Mouse (Mus musculus): ENCODE measurements at regions not wholly inside any gene's neighbourhood (a gene's known extent, or its start where the extent isn't known, plus 50 kb on each side); places are given as distances from the start of the nearest gene placed in this dataset.

DNA sequence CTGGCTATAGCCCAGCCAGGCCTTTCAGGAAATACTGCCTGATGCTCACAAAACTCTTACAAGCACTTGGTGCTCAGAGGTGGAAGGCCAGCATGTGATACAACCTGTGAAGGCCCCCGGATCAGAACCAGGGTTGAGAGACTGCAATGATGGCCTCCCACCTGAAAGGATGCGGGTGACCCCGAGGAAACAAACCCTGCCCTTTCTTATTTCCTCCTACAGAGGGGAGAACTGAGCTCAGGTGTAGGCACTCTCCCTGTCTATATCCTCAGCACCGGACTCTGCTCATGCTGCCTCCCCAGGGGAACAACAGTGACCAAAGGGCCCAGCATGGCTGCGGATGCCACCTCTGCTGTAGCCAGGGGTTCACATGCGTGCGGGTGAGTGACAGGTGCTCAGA lies 393.3 kb upstream of the Mgmt start:
- H3K27me3 ChIP-seq (ENCODE audit: control insufficient read depth, insufficient read depth, insufficient read length): no peaks in the 10 kb centered on the region
- TF ChIP-seq MYOD1 (IDR thresholded peaks at IDR 0.05; ENCODE audit: control insufficient read depth in 1 of 3, insufficient read length in 2 of 3, low read depth in 2 of 3): no peak
- TF ChIP-seq CEBPB (IDR thresholded peaks at IDR 0.05; ENCODE audit: insufficient read depth, poor library complexity, severe bottlenecking): no peak
- TF ChIP-seq E2F4 (IDR thresholded peaks at IDR 0.05; ENCODE audit: insufficient read depth): no peak
- no peak for TF ChIP-seq POLR2A (IDR thresholded peaks at IDR 0.05; ENCODE audit: insufficient read length, low read depth)
- TF ChIP-seq SRF (IDR thresholded peaks at IDR 0.05; ENCODE audit: control insufficient read depth, insufficient read length, low read depth): no peak
- no peak for TF ChIP-seq POLR2AphosphoS2 (IDR thresholded peaks at IDR 0.05; ENCODE audit: insufficient read length, low read depth)
- no peak for TF ChIP-seq USF1 (IDR thresholded peaks at IDR 0.05; ENCODE audit: low read depth)
- no peak for TF ChIP-seq REST (IDR thresholded peaks at IDR 0.05; ENCODE audit: insufficient read depth, insufficient read length)
- no peak overlapping the region for H3ac ChIP-seq (ENCODE audit: control insufficient read depth, insufficient read length)
- no peak overlapping the region for H3K4me3 ChIP-seq
- no peak overlapping the region for H3K4me2 ChIP-seq (ENCODE audit: low read depth)
- H3K36me3 ChIP-seq (ENCODE audit: control insufficient read depth, insufficient read depth): no peaks in the 10 kb centered on the region
- H3K79me2 ChIP-seq (ENCODE audit: control insufficient read depth, insufficient read depth): no peaks in the 10 kb centered on the region

DNA sequence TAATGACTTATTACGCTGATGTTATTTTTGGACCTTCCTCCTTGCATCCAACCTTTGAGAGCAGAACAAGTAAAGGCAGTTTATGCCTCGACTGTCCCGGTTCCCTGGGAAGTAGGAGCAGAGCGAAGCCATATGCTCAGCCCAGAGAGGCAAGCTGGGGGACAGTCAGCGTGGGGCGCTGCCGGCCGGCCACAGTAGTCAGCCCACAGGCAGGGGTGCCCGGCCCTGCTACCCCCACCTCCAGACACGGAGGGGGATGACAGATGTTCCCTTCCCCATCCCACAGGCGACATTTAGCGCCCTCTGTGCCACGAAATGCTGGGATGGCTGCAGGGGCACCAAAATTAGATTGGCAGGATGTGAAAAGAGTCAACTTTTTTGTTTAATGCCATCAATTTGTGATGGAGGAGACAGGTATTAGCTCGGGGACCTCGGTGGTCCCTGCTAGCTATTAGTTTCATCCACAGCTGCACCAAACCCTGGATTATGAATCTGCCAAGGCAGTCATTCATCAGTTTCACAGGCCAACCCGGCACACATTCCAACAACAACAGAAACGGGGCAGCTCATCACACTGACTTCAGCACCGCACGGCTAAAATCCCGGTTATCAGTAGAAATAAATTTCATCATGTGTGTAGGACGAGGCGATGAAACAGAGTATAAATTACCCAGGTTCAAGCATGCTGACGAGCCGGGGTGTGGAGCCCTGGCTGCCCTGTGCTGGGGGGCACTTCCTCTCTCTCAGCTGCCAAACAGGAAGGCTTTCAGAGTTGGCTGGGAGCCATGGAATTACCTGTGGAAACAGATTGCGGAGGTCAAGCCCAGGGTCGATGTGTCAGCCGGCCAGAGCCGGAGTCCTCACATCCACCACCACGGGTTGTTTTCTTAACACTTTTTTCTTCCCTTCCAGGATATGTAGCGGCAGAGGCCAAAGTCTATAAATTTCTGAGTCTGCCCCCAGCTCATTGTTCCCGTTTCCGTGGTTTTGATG lies 392.3 kb upstream of the Mgmt start:
- no peaks in the 10 kb centered on the region for H3K36me3 ChIP-seq (ENCODE audit: control insufficient read depth, insufficient read depth)
- no peak for TF ChIP-seq REST (IDR thresholded peaks at IDR 0.05; ENCODE audit: insufficient read depth, insufficient read length)
- no peak for TF ChIP-seq TCF3 (IDR thresholded peaks at IDR 0.05; ENCODE audit: insufficient read length, low read depth)
- TF ChIP-seq SRF (IDR thresholded peaks at IDR 0.05; ENCODE audit: control insufficient read depth, insufficient read length, low read depth): no peak
- no peak for TF ChIP-seq E2F4 (IDR thresholded peaks at IDR 0.05; ENCODE audit: insufficient read depth)
- no peak for TF ChIP-seq MAX (IDR thresholded peaks at IDR 0.05; ENCODE audit: low read depth)
- no peak for TF ChIP-seq USF1 (IDR thresholded peaks at IDR 0.05; ENCODE audit: low read depth)
- no peak for TF ChIP-seq CEBPB (IDR thresholded peaks at IDR 0.05; ENCODE audit: insufficient read depth, poor library complexity, severe bottlenecking)
- TF ChIP-seq POLR2A (IDR thresholded peaks at IDR 0.05; ENCODE audit: insufficient read length, low read depth): no peak
- TF ChIP-seq MYOD1 (IDR thresholded peaks at IDR 0.05; ENCODE audit: control insufficient read depth in 1 of 3, insufficient read length in 2 of 3, low read depth in 2 of 3): no peak
- TF ChIP-seq POLR2AphosphoS2 (IDR thresholded peaks at IDR 0.05; ENCODE audit: insufficient read length, low read depth): no peak
- no peak for TF ChIP-seq MYOG (IDR thresholded peaks at IDR 0.05; ENCODE audit: control insufficient read depth in 1 of 3, insufficient read depth in 1 of 3, insufficient read length in 2 of 3, low read depth in 2 of 3)
- no peak for TF ChIP-seq TCF12 (IDR thresholded peaks at IDR 0.05; ENCODE audit: insufficient read depth, poor library complexity, severe bottlenecking)

DNA sequence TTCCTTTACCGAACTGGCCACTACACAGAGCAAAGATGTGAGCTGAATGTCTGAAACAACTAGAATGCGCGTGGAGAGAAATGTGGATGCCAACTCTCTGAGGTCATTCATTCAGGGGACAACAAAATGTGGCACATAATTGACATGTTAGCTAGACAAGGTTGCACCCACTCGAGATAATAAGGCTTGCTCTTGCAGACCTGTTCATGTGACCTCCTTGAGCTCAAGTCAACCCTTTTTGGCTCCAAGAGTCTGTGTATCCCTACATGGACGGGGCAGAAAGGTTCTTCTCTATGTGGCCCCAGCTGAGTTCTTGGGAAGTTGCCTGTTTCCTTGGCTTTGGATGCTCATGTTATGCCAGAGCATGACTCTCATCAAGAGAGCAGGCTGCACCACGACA lies 383.0 kb upstream of the Mgmt start:
- no peak for TF ChIP-seq TCF12 (IDR thresholded peaks at IDR 0.05; ENCODE audit: insufficient read depth, poor library complexity, severe bottlenecking)
- no peak for TF ChIP-seq TCF3 (IDR thresholded peaks at IDR 0.05; ENCODE audit: insufficient read length, low read depth)
- no peak for TF ChIP-seq E2F4 (IDR thresholded peaks at IDR 0.05; ENCODE audit: insufficient read depth)
- H3ac ChIP-seq (ENCODE audit: control insufficient read depth, insufficient read length): no peak overlapping the region

More for the DNA sequence above, 392.3 kb upstream of the Mgmt start:
- Histone ChIP-seq H3K27me3 (ENCODE audit: control insufficient read depth, insufficient read depth, insufficient read length) (no peaks in the 10 kb centered on the region), H3K4me2 (ENCODE audit: low read depth) (no peak overlapping the region), H3ac (ENCODE audit: control insufficient read depth, insufficient read length) (no peak overlapping the region), H3K4me3 (no peak overlapping the region), H3K79me2 (ENCODE audit: control insufficient read depth, insufficient read depth) (no peaks in the 10 kb centered on the region)

DNA sequence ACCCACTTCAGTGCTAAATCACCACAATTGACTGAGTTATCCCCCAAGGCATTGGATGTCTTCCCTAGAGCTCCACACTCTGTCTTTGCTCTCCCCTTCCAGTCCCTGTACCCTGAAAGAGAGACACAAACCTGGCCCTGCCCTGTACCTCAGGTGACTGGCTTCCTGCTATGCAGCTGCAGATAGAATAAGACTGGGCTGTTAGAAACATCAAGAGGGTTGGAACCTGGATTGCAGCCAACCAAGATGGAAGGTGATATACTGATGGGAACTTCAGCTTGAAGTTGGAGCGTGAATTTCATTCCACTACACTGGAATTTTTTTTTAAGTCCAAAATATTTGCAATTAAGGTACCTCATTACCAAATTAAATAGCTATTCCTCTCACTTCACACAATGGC lies 379.0 kb upstream of the Mgmt start:
- Histone ChIP-seq H3K27me3 (ENCODE audit: control insufficient read depth, insufficient read depth, insufficient read length) (no peaks in the 10 kb centered on the region), H3K79me2 (ENCODE audit: control insufficient read depth, insufficient read depth) (no peaks in the 10 kb centered on the region), H3K36me3 (ENCODE audit: control insufficient read depth, insufficient read depth) (no peaks in the 10 kb centered on the region), H3K4me2 (ENCODE audit: low read depth) (no peak overlapping the region), H3K4me3 (no peak overlapping the region), H3ac (ENCODE audit: control insufficient read depth, insufficient read length) (no peak overlapping the region)
- TF ChIP-seq MAX (IDR thresholded peaks at IDR 0.05; ENCODE audit: low read depth) (no peak), E2F4 (IDR thresholded peaks at IDR 0.05; ENCODE audit: insufficient read depth) (no peak), TCF12 (IDR thresholded peaks at IDR 0.05; ENCODE audit: insufficient read depth, poor library complexity, severe bottlenecking) (no peak), SRF (IDR thresholded peaks at IDR 0.05; ENCODE audit: control insufficient read depth, insufficient read length, low read depth) (no peak), POLR2AphosphoS2 (IDR thresholded peaks at IDR 0.05; ENCODE audit: insufficient read length, low read depth) (no peak), CEBPB (IDR thresholded peaks at IDR 0.05; ENCODE audit: insufficient read depth, poor library complexity, severe bottlenecking) (no peak), TCF3 (IDR thresholded peaks at IDR 0.05; ENCODE audit: insufficient read length, low read depth) (no peak), USF1 (IDR thresholded peaks at IDR 0.05; ENCODE audit: low read depth) (no peak)

More for the DNA sequence above, 383.0 kb upstream of the Mgmt start:
- H3K27me3 ChIP-seq (ENCODE audit: control insufficient read depth, insufficient read depth, insufficient read length): no peaks in the 10 kb centered on the region
- H3K4me3 ChIP-seq: no peak overlapping the region
- H3K79me2 ChIP-seq (ENCODE audit: control insufficient read depth, insufficient read depth): no peaks in the 10 kb centered on the region
- no peaks in the 10 kb centered on the region for H3K36me3 ChIP-seq (ENCODE audit: control insufficient read depth, insufficient read depth)
- H3K4me2 ChIP-seq (ENCODE audit: low read depth): no peak overlapping the region

DNA sequence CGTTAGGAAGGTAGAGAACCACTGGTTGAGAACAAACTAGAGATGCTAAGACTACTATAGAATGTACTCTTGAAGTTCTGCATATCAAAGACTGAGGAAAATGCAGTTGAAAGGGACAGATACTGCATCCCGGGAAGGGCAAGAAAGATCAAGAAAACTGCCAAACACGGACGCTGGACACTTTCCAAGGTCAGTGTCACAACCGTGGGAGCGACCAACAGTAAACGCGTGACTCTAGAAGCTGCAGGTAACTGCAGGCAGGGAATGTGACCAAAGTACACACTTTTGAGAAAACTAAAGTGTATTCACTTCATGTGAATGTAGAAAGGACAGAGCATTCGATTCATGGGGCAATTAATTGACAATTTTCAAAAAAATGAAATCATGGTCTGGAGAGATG lies 368.6 kb upstream of the Mgmt start:
- Histone ChIP-seq H3K27me3 (ENCODE audit: control insufficient read depth, insufficient read depth, insufficient read length) (no peaks in the 10 kb centered on the region), H3K79me2 (ENCODE audit: control insufficient read depth, insufficient read depth) (no peaks in the 10 kb centered on the region), H3K4me2 (ENCODE audit: low read depth) (no peak overlapping the region), H3K4me3 (no peak overlapping the region), H3ac (ENCODE audit: control insufficient read depth, insufficient read length) (no peak overlapping the region), H3K36me3 (ENCODE audit: control insufficient read depth, insufficient read depth) (no peaks in the 10 kb centered on the region)
- TF ChIP-seq SRF (IDR thresholded peaks at IDR 0.05; ENCODE audit: control insufficient read depth, insufficient read length, low read depth): no peak
- TF ChIP-seq POLR2A (IDR thresholded peaks at IDR 0.05; ENCODE audit: insufficient read length, low read depth): no peak
- TF ChIP-seq POLR2AphosphoS2 (IDR thresholded peaks at IDR 0.05; ENCODE audit: insufficient read length, low read depth): no peak
- TF ChIP-seq E2F4 (IDR thresholded peaks at IDR 0.05; ENCODE audit: insufficient read depth): no peak
- TF ChIP-seq MYOD1 (IDR thresholded peaks at IDR 0.05; ENCODE audit: control insufficient read depth in 1 of 3, insufficient read length in 2 of 3, low read depth in 2 of 3): no peak
- TF ChIP-seq USF1 (IDR thresholded peaks at IDR 0.05; ENCODE audit: low read depth): no peak
- TF ChIP-seq MAX (IDR thresholded peaks at IDR 0.05; ENCODE audit: low read depth): no peak
- TF ChIP-seq MYOG (IDR thresholded peaks at IDR 0.05; ENCODE audit: control insufficient read depth in 1 of 3, insufficient read depth in 1 of 3, insufficient read length in 2 of 3, low read depth in 2 of 3): no peak
- TF ChIP-seq REST (IDR thresholded peaks at IDR 0.05; ENCODE audit: insufficient read depth, insufficient read length): no peak
- no peak for TF ChIP-seq CEBPB (IDR thresholded peaks at IDR 0.05; ENCODE audit: insufficient read depth, poor library complexity, severe bottlenecking)
- no peak for TF ChIP-seq TCF3 (IDR thresholded peaks at IDR 0.05; ENCODE audit: insufficient read length, low read depth)
- no peak for TF ChIP-seq TCF12 (IDR thresholded peaks at IDR 0.05; ENCODE audit: insufficient read depth, poor library complexity, severe bottlenecking)

All from myocyte (in vitro differentiated cells).